Mouse (Mus musculus) hindbrain, embryonic 14.5 days (tissue): ENCODE results near the gene D430041D05Rik. TPM values are rescaled to one million over a fixed set of nuclear protein-coding genes. Genes with fewer than 3 reads are reported as not detected.

Experiments
- ATAC-seq: fragments of 200-750 bp; cut with Nextera tagmentation; 2 replicates; pipeline ENCODE4 v1.8.0; 2017; ENCODE audit warnings: moderate number of reproducible peaks, mild to moderate bottlenecking, moderate TSS enrichment, moderate library complexity; ENCODE audit not compliant: low FRiP score
- DNase-seq: peaks from one replicate; pipeline ENCODE4 v3.0.0-alpha.2; 2015; ENCODE audit warnings: low spot score
- H3K27ac ChIP-seq: fragments of 300-500 bp; sonication (generic); 2 replicates; pipeline ENCODE4 v1.5.1; 2014; ENCODE audit warnings: mild to moderate bottlenecking, moderate library complexity
- H3K27me3 ChIP-seq: fragments of 300-500 bp; sonication (generic); 2 replicates; pipeline ENCODE4 v1.6.1; 2014; ENCODE audit warnings: mild to moderate bottlenecking, low read length, mixed read lengths; ENCODE audit not compliant: control insufficient read depth, insufficient read depth
- H3K36me3 ChIP-seq: fragments of 300-500 bp; sonication (generic); replicated peaks from 2 replicates; pipeline ENCODE4 v1.6.1; 2014; ENCODE audit not compliant: control insufficient read depth, insufficient read depth
- H3K4me1 ChIP-seq: fragments of 300-500 bp; sonication (generic); replicated peaks from 2 replicates; pipeline ENCODE4 v1.6.1; 2014; ENCODE audit warnings: antibody characterized with exemption, low read length, mixed read lengths; ENCODE audit not compliant: control insufficient read depth, insufficient read depth
- H3K4me2 ChIP-seq: fragments of 300-500 bp; sonication (generic); replicated peaks from 2 replicates; pipeline ENCODE4 v1.6.1; 2014; ENCODE audit warnings: mild to moderate bottlenecking, moderate library complexity
- H3K4me3 ChIP-seq: fragments of 300-500 bp; sonication (generic); replicated peaks from 2 replicates; pipeline ENCODE4 v1.5.1; 2014; ENCODE audit warnings: mild to moderate bottlenecking, low read length
- H3K9ac ChIP-seq: fragments of 300-500 bp; sonication (generic); 2 replicates; pipeline ENCODE4 v1.6.1; 2014
- H3K9me3 ChIP-seq: fragments of 300-500 bp; sonication (generic); 2 replicates; pipeline ENCODE4 v1.6.1; 2016; ENCODE audit warnings: low read length; ENCODE audit not compliant: control insufficient read depth
- WGBS: fragments of 180-500 bp; shearing (Covaris S2); extraction: QIAGEN DNeasy Blood & Tissue Kit; methylation state at CpG from one replicate; pipeline ENCODE4 v1.1.7; 2014; 5-methylcytosine and 5-hydroxymethylcytosine counted together
- polyA plus RNA-seq: library from polyadenylated mRNA; unstranded; fragments of >200 nt; fragmentation: Nextera tagmentation; extraction: Ambion mirVana; gene quantifications from 2 replicates; pipeline ENCODE4 v1.2.1, GENCODE M21; 2014

The D430041D05Rik gene
- polyA plus RNA-seq, 1 experiment from 2014 or later, result 13.4 TPM

- Histone ChIP-seq H3K27me3 (no peaks in the 10 kb centered on the region), H3K4me2 (no peak overlapping the region), H3K27ac (no peak overlapping the region), H3K4me3 (no peak overlapping the region), H3K4me1 (no peaks in the 10 kb centered on the region), H3K36me3 (no peaks in the 10 kb centered on the region), H3K9ac (no peak overlapping the region), H3K9me3 (no peaks in the 10 kb centered on the region)
- 71% methylated on average over 2 of the region's 2 CpGs for WGBS
- no peak for DNase-seq
- ATAC-seq, result no peak
Measured at GRCm38 (mm10) chr2:104191723-104192122, 219.1 kb downstream of the D430041D05Rik start.

GRCm38 (mm10) chr2:104188859-104189258 lies 222.0 kb downstream of the D430041D05Rik start:
- no peak overlapping the region for H3K9ac ChIP-seq
- 75% methylated on average over 2 of the region's 2 CpGs for WGBS
- H3K9me3 ChIP-seq, result no peaks in the 10 kb centered on the region
- ATAC-seq, result no peak
- no peak overlapping the region for H3K4me3 ChIP-seq
- H3K4me1 ChIP-seq, result no peaks in the 10 kb centered on the region
- H3K36me3 ChIP-seq, result 0 out of 2 replicates have a peak, but pooled peaks cover 3% of the 10 kb centered on the region
- no peak overlapping the region for H3K27ac ChIP-seq
- no peak overlapping the region for H3K4me2 ChIP-seq
- H3K27me3 ChIP-seq, result no peaks in the 10 kb centered on the region
- DNase-seq, result no peak

GRCm38 (mm10) chr2:104187073-104187472 lies 223.7 kb downstream of the D430041D05Rik start:
- H3K9ac ChIP-seq, result no peak overlapping the region
- H3K36me3 ChIP-seq, result 0 out of 2 replicates have a peak, but pooled peaks cover 3% of the 10 kb centered on the region
- ATAC-seq, result no peak
- H3K4me3 ChIP-seq, result no peak overlapping the region
- DNase-seq, result no peak
- WGBS, result 77% methylated on average over 3 of the region's 3 CpGs
- H3K4me1 ChIP-seq, result no peaks in the 10 kb centered on the region
- H3K27ac ChIP-seq, result no peak overlapping the region
- no peaks in the 10 kb centered on the region for H3K9me3 ChIP-seq
- H3K4me2 ChIP-seq, result no peak overlapping the region
- H3K27me3 ChIP-seq, result no peaks in the 10 kb centered on the region

GRCm38 (mm10) chr2:104185616-104186015 lies 225.2 kb downstream of the D430041D05Rik start:
- no peak for DNase-seq
- no peak for ATAC-seq
- H3K27ac ChIP-seq, result no peak overlapping the region
- 95% methylated on average over 5 of the region's 5 CpGs for WGBS
- no peak overlapping the region for H3K9ac ChIP-seq
- no peak overlapping the region for H3K4me2 ChIP-seq
- H3K36me3 ChIP-seq, result 0 out of 2 replicates have a peak, but pooled peaks cover 3% of the 10 kb centered on the region
- H3K4me1 ChIP-seq, result no peaks in the 10 kb centered on the region
- H3K27me3 ChIP-seq, result no peaks in the 10 kb centered on the region
- H3K9me3 ChIP-seq, result no peaks in the 10 kb centered on the region
- H3K4me3 ChIP-seq, result no peak overlapping the region

GRCm38 (mm10) chr2:104184296-104184695 lies 226.5 kb downstream of the D430041D05Rik start:
- H3K4me1 ChIP-seq, result no peaks in the 10 kb centered on the region
- H3K36me3 ChIP-seq, result 0 out of 2 replicates have a peak, but pooled peaks cover 3% of the 10 kb centered on the region
- WGBS, result 76% methylated on average over 4 of the region's 4 CpGs
- H3K4me2 ChIP-seq, result no peak overlapping the region
- H3K9me3 ChIP-seq, result no peaks in the 10 kb centered on the region
- ATAC-seq (no peak), DNase-seq (no peak)
- no peak overlapping the region for H3K9ac ChIP-seq
- no peak overlapping the region for H3K4me3 ChIP-seq
- H3K27me3 ChIP-seq, result no peaks in the 10 kb centered on the region
- no peak overlapping the region for H3K27ac ChIP-seq

- Histone ChIP-seq H3K36me3 (0 out of 2 replicates have a peak, but pooled peaks cover 3% of the 10 kb centered on the region), H3K27ac (no peak overlapping the region), H3K4me3 (no peak overlapping the region), H3K4me1 (no peaks in the 10 kb centered on the region), H3K4me2 (no peak overlapping the region), H3K9ac (no peak overlapping the region), H3K9me3 (no peaks in the 10 kb centered on the region), H3K27me3 (no peaks in the 10 kb centered on the region)
- DNase-seq (no peak), ATAC-seq (no peak)
- 83% methylated on average over 5 of the region's 5 CpGs for WGBS
Measured at GRCm38 (mm10) chr2:104183246-104183845, 227.5 kb downstream of the D430041D05Rik start.

GRCm38 (mm10) chr2:104179636-104180035 lies 231.2 kb downstream of the D430041D05Rik start:
- Histone ChIP-seq H3K4me1 (peaks cover 10% of the 10 kb centered on the region), H3K36me3 (0 out of 2 replicates have a peak, but pooled peaks cover under 1% of the 10 kb centered on the region), H3K27me3 (no peaks in the 10 kb centered on the region), H3K9me3 (no peaks in the 10 kb centered on the region), H3K27ac (no peak overlapping the region), H3K9ac (no peak overlapping the region), H3K4me3 (no peak overlapping the region), H3K4me2 (no peak overlapping the region)
- no peak for ATAC-seq
- 87% methylated on average over 8 of the region's 8 CpGs for WGBS
- DNase-seq, result no peak

GRCm38 (mm10) chr2:104178251-104178650 lies 232.6 kb downstream of the D430041D05Rik start:
- H3K27ac ChIP-seq, result no peak overlapping the region
- DNase-seq (no peak), ATAC-seq (no peak)
- WGBS, result 94% methylated on average over 4 of the region's 4 CpGs
- H3K9me3 ChIP-seq, result no peaks in the 10 kb centered on the region
- no peak overlapping the region for H3K4me3 ChIP-seq
- peaks cover 10% of the 10 kb centered on the region for H3K4me1 ChIP-seq
- no peak overlapping the region for H3K4me2 ChIP-seq
- H3K27me3 ChIP-seq, result no peaks in the 10 kb centered on the region
- no peaks in the 10 kb centered on the region for H3K36me3 ChIP-seq
- H3K9ac ChIP-seq, result no peak overlapping the region

GRCm38 (mm10) chr2:104176979-104177704 lies 233.7 kb downstream of the D430041D05Rik start:
- 61% methylated on average over 13 of the region's 13 CpGs for WGBS
- Histone ChIP-seq H3K27me3 (no peaks in the 10 kb centered on the region), H3K9me3 (no peaks in the 10 kb centered on the region), H3K4me2 (no peak overlapping the region), H3K36me3 (no peaks in the 10 kb centered on the region), H3K9ac (no peak overlapping the region), H3K27ac (no peak overlapping the region), H3K4me3 (no peak overlapping the region), H3K4me1 (peaks cover 10% of the 10 kb centered on the region)
- DNase-seq (no peak), ATAC-seq (no peak; the same call in 1 of the 2 replicates)
